ENCODE assay signal across 1 mouse cellular context in genomic region chr17:11735158-11735877, GRCm38 (mm10).
TF ChIP-seq lines count a peak whose summit lies in the region.

No protein-coding gene starts in this region.

TF ChIP-seq in MEL, 35 proteins besides CTCF, POLR2A, EP300 and RAD21 (continued from another document):
- no peak for TF ChIP-seq ETS1 (IDR thresholded peaks at IDR 0.05; ENCODE audit: low read depth, low read length)
- no peak for TF ChIP-seq ZC3H11A (IDR thresholded peaks at IDR 0.05; ENCODE audit: low read depth, low read length)
